Mouse (Mus musculus) monocyte, adult 5-6 weeks (primary cell): Measurements from ENCODE around the gene Cel. TPM values are rescaled to one million over a fixed set of nuclear protein-coding genes. Genes with fewer than 3 reads are reported as not detected.
A peak's percentile ranks its signal among the peaks of the same experiment; 100 is the strongest.
"Not testable (repeated sequence)": the region's sequence is repeated elsewhere in the genome, so short reads cannot be mapped to it uniquely, and the experiment has no call there.

Experiments used
- ATAC-seq: fragments of 153-309, 156-312 bp; replicated peaks from 2 replicates; pipeline ENCODE4 v1.8.0; 2017; ENCODE audit warnings: mild to moderate bottlenecking; ENCODE audit not compliant: low TSS enrichment, insufficient number of reproducible peaks, severe bottlenecking, poor library complexity, low FRiP score
- total RNA-seq: library from RNA; stranded (forward); fragments of 200-1000, 200-491, 200-594 nt; gene quantifications from 3 replicates; pipeline ENCODE4 v1.2.3, GENCODE M21; 2017

The Cel gene
- total RNA-seq, 1 experiment from 2014 or later, result not detected

DNA sequence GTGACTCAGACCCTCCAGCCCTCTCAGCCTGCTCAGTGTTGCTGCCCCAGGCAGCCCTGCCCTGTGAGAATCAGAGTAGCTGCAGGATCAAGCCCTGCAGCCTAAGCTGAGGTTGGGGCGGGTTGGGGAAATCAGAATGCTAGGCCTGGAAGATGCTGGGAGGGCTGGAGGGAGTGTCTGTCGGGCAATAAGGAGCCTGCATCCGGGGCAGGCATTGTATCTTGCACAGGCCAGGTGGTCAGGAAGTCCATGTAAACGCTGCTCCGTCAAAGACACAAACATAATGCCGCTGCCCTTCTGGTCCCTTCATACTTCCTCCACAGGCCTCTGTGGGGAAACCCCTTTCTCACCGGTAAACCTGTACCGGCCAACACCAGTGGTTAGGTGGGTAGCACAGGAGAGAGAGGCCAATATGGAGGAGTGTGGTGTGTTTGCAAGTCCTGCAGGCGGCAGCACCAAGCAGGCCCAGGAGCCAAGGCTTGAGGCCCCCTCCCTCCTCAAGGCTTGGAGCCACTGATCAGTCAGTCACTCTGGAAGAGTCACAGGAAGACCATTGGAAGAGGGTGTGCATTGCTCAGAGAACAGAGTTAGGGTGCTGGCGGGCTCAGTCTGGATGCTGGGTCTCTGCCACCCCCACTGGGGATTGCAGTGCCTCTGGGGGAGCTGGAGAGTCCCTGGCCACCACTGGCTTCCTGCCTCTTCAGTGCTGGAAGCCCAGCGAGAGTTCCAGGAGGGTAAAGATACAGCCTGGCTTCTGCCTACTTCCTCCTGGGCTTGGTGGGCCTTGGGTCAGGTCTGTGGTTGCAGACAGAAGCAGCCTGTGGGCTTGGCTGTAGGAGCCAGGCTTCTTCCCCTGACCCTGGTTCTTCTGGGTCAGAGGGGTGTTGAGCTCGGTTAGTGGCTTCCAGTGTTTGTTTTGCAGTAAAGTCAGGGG lies 37.0 kb downstream of the Cel start:
- ATAC-seq, result peak; percentile 33

DNA sequence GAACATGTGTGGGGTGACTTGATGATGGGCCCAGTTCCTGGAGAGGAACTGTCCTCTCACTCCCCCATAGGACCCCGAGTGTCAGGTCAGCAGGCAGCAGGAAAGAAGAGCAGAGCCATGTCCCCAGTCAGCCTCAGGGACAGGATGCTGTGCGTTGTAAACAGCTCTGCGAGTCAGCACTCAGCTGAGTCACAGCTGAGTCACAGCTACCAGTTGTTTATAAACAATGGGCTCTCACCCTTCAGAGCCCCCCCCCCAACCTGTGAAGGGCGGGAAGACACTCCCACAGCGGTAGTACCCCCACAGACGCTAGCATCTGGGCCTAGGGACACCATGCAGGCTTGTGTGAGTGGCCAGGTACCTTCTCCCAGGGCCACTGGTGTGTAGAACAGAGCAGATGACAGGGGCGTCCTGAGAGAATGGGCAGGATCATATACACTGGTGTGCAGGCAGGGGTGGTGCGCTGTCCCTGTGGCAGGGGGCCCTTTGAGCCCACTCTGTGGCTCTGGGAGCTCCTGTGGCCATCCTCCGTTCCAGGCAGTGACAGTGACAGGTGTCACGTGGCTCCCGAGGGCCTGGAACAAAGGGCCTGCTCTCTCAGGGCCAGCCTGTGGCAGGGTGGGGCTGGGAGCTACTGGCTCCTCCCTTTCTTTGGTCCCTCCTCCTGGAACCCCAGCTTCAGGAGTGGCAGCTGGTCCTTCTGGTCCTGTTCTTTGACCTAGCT lies 37.8 kb downstream of the Cel start:
- no peak for ATAC-seq

GRCm38 (mm10) chr2:28524406-28524805 lies 38.8 kb downstream of the Cel start:
- ATAC-seq, result no peak

DNA sequence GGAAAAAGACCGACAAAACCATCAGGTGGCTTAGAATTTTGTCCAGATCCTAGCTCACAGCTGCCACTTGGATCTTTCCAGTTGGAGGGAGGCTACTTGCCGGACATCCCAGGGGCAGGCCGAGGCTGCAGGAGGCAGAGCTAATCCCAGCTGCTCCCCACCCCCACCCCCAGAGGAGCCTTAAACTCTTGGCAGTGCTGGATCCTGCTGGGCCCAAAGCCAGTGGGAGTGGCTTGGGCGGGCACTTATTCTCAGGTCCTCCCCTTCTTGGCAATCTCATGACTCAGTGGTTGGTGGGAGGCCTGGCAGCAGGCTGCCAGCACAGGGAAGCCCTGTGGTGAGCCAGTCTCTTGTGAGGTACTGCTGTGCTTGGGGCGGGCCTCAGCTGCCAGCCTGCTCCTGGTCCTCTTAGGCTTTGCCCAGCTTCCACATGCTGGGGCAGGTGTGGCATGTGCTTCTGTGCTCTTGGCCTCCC lies 39.5 kb downstream of the Cel start:
- ATAC-seq, result no peak

DNA sequence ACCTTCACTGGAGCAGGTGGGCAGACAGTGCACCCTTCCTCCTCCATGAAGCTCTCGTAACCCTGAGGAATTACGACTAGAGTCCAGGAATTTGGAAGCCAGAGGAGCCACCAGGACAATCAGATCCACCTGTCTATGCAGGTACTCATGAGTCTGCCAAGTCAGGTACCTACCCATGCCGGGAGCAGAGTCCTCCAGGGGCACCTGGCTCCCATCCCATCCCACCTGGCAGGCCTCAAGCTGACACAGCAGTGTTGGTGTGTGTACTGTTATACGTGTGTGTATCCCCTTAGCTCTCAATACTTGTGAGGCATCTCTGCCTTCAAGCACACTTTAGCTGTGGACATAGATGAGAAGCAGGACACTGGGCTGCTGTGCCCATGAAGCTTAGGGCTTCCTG lies 41.0 kb downstream of the Cel start:
- ATAC-seq, result no peak

DNA sequence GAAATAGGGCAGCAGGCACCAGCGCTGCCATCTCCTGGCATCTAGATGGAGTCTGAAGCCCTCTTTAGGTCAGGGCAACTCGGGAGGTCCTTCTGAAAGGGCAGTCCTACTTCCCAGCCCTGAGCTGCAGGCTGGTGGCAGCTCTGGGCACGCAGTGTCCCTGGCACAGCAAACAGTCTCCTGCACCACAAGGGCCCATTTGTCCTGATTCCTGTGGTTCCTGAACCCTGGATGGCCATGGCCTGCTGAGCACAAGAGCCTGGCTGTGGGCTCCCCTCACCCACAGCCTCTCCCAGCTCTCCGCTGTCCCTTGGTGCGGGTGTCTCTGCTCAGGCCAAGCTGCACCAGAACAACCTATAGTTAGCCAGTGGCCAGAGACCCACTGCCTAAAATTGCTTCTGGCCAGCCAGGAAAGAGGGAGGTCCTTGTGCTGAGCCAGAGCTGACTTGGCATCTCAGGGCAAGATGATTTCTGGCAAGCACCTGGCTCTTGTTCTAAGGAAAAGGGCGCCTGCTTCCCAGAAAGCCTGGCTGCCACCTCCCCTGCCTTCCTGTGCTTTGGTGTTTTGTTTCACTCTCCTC lies 41.5 kb downstream of the Cel start:
- no peak for ATAC-seq

DNA sequence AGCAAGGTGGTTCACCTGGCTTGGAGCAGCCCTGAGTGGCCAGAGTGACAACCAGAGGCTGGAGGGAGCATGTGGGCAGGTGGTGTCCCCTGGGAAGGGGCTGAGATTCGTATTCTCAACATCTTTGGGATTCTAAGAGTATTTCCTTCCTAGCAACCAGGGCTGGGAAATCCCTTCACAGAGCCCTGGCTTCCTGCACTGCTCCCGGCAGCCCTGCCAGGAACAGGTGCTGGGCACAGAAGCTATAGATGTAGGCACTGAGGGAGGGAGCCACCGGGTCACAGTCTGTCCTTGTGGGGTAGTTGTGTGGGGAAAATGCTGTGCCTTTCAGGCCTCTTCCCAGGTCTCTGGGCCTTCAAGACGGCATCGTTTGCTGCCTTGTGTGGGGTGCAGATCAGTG lies 42.6 kb downstream of the Cel start:
- no peak for ATAC-seq

DNA sequence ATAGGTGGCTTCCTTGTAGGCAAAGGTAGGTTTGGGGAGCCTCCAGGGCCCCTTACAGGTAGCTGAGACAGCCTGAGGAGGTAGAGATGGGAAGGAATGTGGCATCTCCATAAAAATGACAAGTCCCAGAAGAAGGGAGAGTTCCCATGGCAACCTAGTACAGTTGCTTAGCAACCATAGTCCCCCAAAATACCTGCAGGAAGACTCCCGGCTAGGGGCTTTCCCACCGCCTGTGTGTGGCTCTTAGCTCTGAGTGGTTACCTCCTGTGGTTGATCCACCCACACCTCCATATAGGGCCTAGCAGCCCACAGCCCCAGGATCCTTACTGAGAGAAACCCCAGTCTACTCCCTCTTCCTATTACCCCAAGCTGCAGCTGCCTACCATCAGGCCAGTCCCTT lies 45.0 kb downstream of the Cel start:
- ATAC-seq, result no peak

GRCm38 (mm10) chr2:28517206-28517909 lies 45.8 kb downstream of the Cel start:
- peak; percentile 58 for ATAC-seq

- ATAC-seq, result peak; percentile 37
Observed at GRCm38 (mm10) chr2:28514489-28514888, 48.7 kb downstream of the Cel start.

GRCm38 (mm10) chr2:28513431-28514370 lies 49.5 kb downstream of the Cel start:
- 0 out of 2 replicates have a peak, but pooled peaks have one; percentile 4 for ATAC-seq

DNA sequence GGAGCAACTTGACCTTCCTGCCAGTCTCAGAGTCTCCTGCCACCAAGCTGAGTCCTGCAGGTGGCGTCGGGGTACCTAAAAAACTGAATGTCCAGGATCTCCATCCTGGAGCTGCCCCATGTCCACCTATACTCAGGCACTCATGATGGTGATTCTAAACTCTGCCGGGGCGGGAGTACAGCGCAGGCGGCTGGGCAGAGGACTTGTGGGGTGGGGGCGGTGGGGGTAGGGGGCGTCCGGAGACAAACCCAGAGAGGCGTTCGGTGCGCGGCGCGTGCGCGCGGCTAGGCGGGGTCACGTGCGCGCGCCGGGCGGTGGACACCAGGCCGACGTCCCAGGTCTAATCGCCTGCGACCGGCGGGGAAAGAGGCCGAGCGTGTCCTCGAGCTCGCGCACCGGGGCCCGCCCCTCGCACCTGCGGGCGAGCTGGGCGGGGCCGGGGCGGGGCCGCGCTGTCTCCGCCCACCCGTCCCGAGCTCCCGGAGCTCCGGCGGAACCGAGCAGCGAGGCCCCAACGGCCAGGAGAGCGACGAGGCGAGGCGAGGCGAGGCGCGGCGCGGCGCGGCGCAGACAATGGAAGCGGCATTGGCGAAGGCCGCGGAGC lies 50.3 kb downstream of the Cel start, which contains the start of gene Ralgds:
Gene Ralgds (plus strand): TSS at position 328 of the 604 bp plus-strand sequence.
- ATAC-seq, result no peak

GRCm38 (mm10) chr2:28511600-28511999 lies 51.6 kb downstream of the Cel start:
- ATAC-seq, result not testable (repeated sequence)

DNA sequence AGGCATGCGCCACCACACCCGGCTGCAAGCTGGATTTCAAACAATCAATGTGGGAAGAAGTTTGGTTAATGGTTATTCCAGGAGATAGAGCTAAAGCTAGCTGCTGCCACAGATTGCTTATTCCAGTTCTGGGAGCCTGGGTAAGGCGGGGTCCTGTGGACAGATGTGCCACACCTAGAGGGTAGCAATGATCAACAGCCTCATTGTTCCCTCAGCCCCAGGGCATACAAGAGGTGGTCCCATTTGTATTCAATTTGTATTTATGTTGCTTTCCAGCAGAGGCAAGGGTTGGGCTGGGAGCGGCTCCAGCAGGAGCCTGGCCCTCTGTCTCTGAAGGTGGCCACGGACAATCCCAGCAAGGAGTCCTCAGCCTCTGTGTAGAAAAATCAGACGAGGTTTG lies 56.9 kb downstream of the Cel start:
- no peak for ATAC-seq

DNA sequence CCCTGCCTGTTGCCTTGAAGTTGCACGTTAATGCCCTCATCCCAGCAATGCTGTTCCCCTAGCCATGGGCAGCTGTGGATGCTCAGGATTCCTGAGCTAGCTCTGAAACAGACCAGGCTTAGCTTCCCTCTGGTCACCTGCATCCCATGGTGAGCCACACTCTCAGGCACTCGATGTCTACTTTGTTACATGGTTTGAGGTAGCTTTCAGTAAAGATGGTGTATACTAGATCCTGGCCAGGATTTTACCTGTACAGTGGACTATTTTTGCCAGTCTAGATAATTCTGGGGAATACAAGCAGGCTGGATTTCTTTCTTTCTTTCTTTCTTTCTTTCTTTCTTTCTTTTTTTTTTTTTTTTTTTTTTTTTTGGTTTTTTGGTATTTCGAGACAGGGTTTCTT lies 57.4 kb downstream of the Cel start, which contains the start of gene Gm10134:
Gene Gm10134 (plus strand): TSS at position 301 of the 400 bp plus-strand sequence.
- no peak for ATAC-seq
